Mouse (Mus musculus): Measurements from ENCODE around the gene Ubl4b. TPM values are rescaled to one million over a fixed set of nuclear protein-coding genes. Genes with fewer than 3 reads are reported as not detected.

Ubl4b gene
- polyA plus RNA-seq, 1 experiment = not detected

DNA sequence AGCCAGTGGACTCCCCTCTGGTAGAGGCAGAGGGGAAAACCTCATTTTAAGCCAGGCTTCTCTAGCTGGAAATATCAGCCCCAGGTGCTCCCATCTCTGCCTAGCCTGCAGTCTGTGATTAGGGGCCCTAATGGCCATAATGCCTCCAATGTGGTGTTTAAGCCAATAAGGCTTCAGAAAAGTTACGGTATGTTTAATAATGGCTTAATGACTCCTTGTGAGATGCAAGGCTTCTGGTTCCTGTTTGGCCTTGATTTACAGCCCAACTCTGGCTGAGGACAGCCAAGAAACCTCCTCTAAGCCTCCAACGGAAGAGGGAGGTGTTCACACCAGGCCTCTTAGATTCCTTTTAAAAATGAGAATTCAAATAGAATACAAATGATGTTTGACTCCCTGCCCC, 38.8 kb upstream of the Ubl4b start:
- no peak overlapping the region for H3ac ChIP-seq (ENCODE audit: control insufficient read depth, insufficient read length)
- no peaks in the 10 kb centered on the region for H3K79me2 ChIP-seq (ENCODE audit: control insufficient read depth, insufficient read depth)
- no peaks in the 10 kb centered on the region for H3K36me3 ChIP-seq (ENCODE audit: control insufficient read depth, insufficient read depth)
- TF ChIP-seq SRF (IDR thresholded peaks at IDR 0.05; ENCODE audit: control insufficient read depth, insufficient read length, low read depth) (no peak), TCF3 (IDR thresholded peaks at IDR 0.05; ENCODE audit: insufficient read length, low read depth) (no peak), MAX (IDR thresholded peaks at IDR 0.05; ENCODE audit: low read depth) (no peak), CEBPB (IDR thresholded peaks at IDR 0.05; ENCODE audit: insufficient read depth, poor library complexity, severe bottlenecking) (no peak), MYOG (IDR thresholded peaks at IDR 0.05; ENCODE audit: control insufficient read depth in 1 of 3, insufficient read depth in 1 of 3, insufficient read length in 2 of 3, low read depth in 2 of 3) (no peak), REST (IDR thresholded peaks at IDR 0.05; ENCODE audit: insufficient read depth, insufficient read length) (no peak), TCF12 (IDR thresholded peaks at IDR 0.05; ENCODE audit: insufficient read depth, poor library complexity, severe bottlenecking) (no peak), MYOD1 (IDR thresholded peaks at IDR 0.05; ENCODE audit: control insufficient read depth in 1 of 3, insufficient read length in 2 of 3, low read depth in 2 of 3) (no peak), POLR2A (IDR thresholded peaks at IDR 0.05; ENCODE audit: insufficient read length, low read depth) (no peak), E2F4 (IDR thresholded peaks at IDR 0.05; ENCODE audit: insufficient read depth) (no peak), USF1 (IDR thresholded peaks at IDR 0.05; ENCODE audit: low read depth) (no peak), POLR2AphosphoS2 (IDR thresholded peaks at IDR 0.05; ENCODE audit: insufficient read length, low read depth) (no peak)
- no peak overlapping the region for H3K4me2 ChIP-seq (ENCODE audit: low read depth)
- no peak overlapping the region for H3K4me3 ChIP-seq
- H3K27me3 ChIP-seq (ENCODE audit: control insufficient read depth, insufficient read depth, insufficient read length) = peaks cover 68% of the 10 kb centered on the region

DNA sequence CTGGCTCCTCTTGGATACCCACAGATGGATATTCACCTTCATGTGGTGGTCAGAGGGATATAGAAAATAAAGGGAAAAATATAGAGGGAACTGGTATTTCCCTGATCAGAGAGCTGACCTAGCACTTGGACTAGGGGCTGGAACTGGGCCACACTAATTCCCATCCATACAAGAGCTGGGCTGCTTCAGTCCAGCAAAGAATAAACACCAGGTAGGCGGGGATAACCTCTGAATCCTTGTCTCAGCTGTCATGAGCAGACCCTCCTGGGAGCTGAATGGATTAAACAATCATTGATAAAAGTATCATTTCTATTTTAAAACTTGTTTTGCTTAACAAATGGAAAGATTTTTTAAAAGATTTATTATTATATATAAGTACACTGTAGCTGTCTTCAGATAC, 36.7 kb upstream of the Ubl4b start:
- Histone ChIP-seq H3K36me3 (ENCODE audit: control insufficient read depth, insufficient read depth) (no peaks in the 10 kb centered on the region), H3K27me3 (ENCODE audit: control insufficient read depth, insufficient read depth, insufficient read length) (peaks cover 70% of the 10 kb centered on the region), H3K4me3 (no peak overlapping the region), H3K79me2 (ENCODE audit: control insufficient read depth, insufficient read depth) (no peaks in the 10 kb centered on the region), H3K4me2 (ENCODE audit: low read depth) (no peak overlapping the region), H3ac (ENCODE audit: control insufficient read depth, insufficient read length) (no peak overlapping the region)
- TF ChIP-seq POLR2A (IDR thresholded peaks at IDR 0.05; ENCODE audit: insufficient read length, low read depth) (no peak), MYOD1 (IDR thresholded peaks at IDR 0.05; ENCODE audit: control insufficient read depth in 1 of 3, insufficient read length in 2 of 3, low read depth in 2 of 3) (no peak), MAX (IDR thresholded peaks at IDR 0.05; ENCODE audit: low read depth) (no peak), TCF12 (IDR thresholded peaks at IDR 0.05; ENCODE audit: insufficient read depth, poor library complexity, severe bottlenecking) (no peak), REST (IDR thresholded peaks at IDR 0.05; ENCODE audit: insufficient read depth, insufficient read length) (no peak), E2F4 (IDR thresholded peaks at IDR 0.05; ENCODE audit: insufficient read depth) (no peak), SRF (IDR thresholded peaks at IDR 0.05; ENCODE audit: control insufficient read depth, insufficient read length, low read depth) (no peak)

DNA sequence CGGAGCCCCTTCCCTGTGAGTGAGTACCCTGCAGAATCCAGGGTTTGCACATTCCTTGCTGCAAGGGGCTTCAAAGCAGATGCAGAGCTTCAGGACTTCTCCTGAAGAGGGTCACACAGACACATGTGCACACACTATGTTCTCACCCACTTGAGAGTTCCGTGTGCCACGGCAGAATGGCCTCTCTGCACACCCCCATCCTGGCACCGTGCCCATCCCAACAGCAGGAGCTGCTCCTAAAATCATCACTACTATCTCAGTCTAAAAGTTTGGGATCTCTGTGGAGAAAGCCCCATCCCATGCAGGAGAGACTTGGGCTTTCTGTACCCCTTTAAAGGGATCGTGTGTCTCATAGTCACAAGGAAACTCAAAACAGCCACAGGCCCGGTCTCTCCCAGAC, 31.6 kb upstream of the Ubl4b start:
- Histone ChIP-seq H3K4me2 (ENCODE audit: low read depth) (no peak overlapping the region), H3K27me3 (ENCODE audit: control insufficient read depth, insufficient read depth, insufficient read length) (peaks cover 76% of the 10 kb centered on the region), H3K79me2 (ENCODE audit: control insufficient read depth, insufficient read depth) (no peaks in the 10 kb centered on the region), H3K4me3 (no peak overlapping the region), H3K36me3 (ENCODE audit: control insufficient read depth, insufficient read depth) (no peaks in the 10 kb centered on the region), H3ac (ENCODE audit: control insufficient read depth, insufficient read length) (no peak overlapping the region)
- TF ChIP-seq MYOG (IDR thresholded peaks at IDR 0.05; ENCODE audit: control insufficient read depth in 1 of 3, insufficient read depth in 1 of 3, insufficient read length in 2 of 3, low read depth in 2 of 3) = no peak
- TF ChIP-seq TCF3 (IDR thresholded peaks at IDR 0.05; ENCODE audit: insufficient read length, low read depth) = no peak
- no peak for TF ChIP-seq POLR2AphosphoS2 (IDR thresholded peaks at IDR 0.05; ENCODE audit: insufficient read length, low read depth)
- TF ChIP-seq MYOD1 (IDR thresholded peaks at IDR 0.05; ENCODE audit: control insufficient read depth in 1 of 3, insufficient read length in 2 of 3, low read depth in 2 of 3) = no peak
- no peak for TF ChIP-seq SRF (IDR thresholded peaks at IDR 0.05; ENCODE audit: control insufficient read depth, insufficient read length, low read depth)
- no peak for TF ChIP-seq TCF12 (IDR thresholded peaks at IDR 0.05; ENCODE audit: insufficient read depth, poor library complexity, severe bottlenecking)
- no peak for TF ChIP-seq REST (IDR thresholded peaks at IDR 0.05; ENCODE audit: insufficient read depth, insufficient read length)
- TF ChIP-seq CEBPB (IDR thresholded peaks at IDR 0.05; ENCODE audit: insufficient read depth, poor library complexity, severe bottlenecking) = no peak
- TF ChIP-seq MAX (IDR thresholded peaks at IDR 0.05; ENCODE audit: low read depth) = no peak
- TF ChIP-seq POLR2A (IDR thresholded peaks at IDR 0.05; ENCODE audit: insufficient read length, low read depth) = no peak
- TF ChIP-seq E2F4 (IDR thresholded peaks at IDR 0.05; ENCODE audit: insufficient read depth) = no peak
- TF ChIP-seq USF1 (IDR thresholded peaks at IDR 0.05; ENCODE audit: low read depth) = no peak

DNA sequence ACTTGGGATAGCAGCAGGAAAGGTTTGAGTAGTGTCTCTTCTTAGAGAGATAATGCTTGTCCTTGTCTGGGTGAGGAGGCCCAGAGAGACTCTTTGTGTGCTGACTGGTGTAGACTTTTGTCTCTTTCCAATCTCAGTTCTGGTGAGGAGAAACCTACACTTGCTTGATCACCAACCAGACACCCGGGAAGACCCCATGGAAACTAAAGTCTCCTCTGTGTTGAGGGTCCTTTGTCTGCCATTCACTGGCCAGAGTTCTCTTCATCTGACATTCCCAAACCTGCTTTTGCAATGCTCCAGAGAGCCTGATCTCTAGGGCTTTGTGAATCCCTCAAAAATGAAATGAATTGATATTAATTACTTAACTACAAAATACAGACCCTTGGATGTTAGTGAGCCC, 29.0 kb upstream of the Ubl4b start:
- Histone ChIP-seq H3K27me3 (ENCODE audit: control insufficient read depth, insufficient read depth, insufficient read length) (peaks cover 86% of the 10 kb centered on the region), H3ac (ENCODE audit: control insufficient read depth, insufficient read length) (no peak overlapping the region), H3K36me3 (ENCODE audit: control insufficient read depth, insufficient read depth) (no peaks in the 10 kb centered on the region), H3K4me2 (ENCODE audit: low read depth) (no peak overlapping the region), H3K79me2 (ENCODE audit: control insufficient read depth, insufficient read depth) (no peaks in the 10 kb centered on the region), H3K4me3 (no peak overlapping the region)
- TF ChIP-seq TCF3 (IDR thresholded peaks at IDR 0.05; ENCODE audit: insufficient read length, low read depth) (no peak), TCF12 (IDR thresholded peaks at IDR 0.05; ENCODE audit: insufficient read depth, poor library complexity, severe bottlenecking) (no peak), POLR2AphosphoS2 (IDR thresholded peaks at IDR 0.05; ENCODE audit: insufficient read length, low read depth) (no peak), E2F4 (IDR thresholded peaks at IDR 0.05; ENCODE audit: insufficient read depth) (no peak), USF1 (IDR thresholded peaks at IDR 0.05; ENCODE audit: low read depth) (no peak), MYOD1 (IDR thresholded peaks at IDR 0.05; ENCODE audit: control insufficient read depth in 1 of 3, insufficient read length in 2 of 3, low read depth in 2 of 3) (no peak), SRF (IDR thresholded peaks at IDR 0.05; ENCODE audit: control insufficient read depth, insufficient read length, low read depth) (no peak), MAX (IDR thresholded peaks at IDR 0.05; ENCODE audit: low read depth) (no peak), CEBPB (IDR thresholded peaks at IDR 0.05; ENCODE audit: insufficient read depth, poor library complexity, severe bottlenecking) (no peak)

All from myocyte (in vitro differentiated cells).